Mouse (Mus musculus) stomach, embryonic 16.5 days (tissue): ENCODE measurements around the gene Apoc2. TPM values are rescaled to one million over a fixed set of nuclear protein-coding genes. Genes with fewer than 3 reads are reported as not detected.
A peak's percentile ranks its signal among the peaks of the same experiment; 100 is the strongest.
"Not testable (repeated sequence)": the region's sequence is repeated elsewhere in the genome, so short reads cannot be mapped to it uniquely, and the experiment has no call there.

ENCODE experiments used
- ATAC-seq: fragments of 200-750 bp; cut with Nextera tagmentation; 2 replicates; pipeline ENCODE4 v1.8.0; 2017; ENCODE audit warnings: moderate number of reproducible peaks, moderate TSS enrichment; ENCODE audit not compliant: insufficient read depth, low FRiP score
- H3K27ac ChIP-seq: fragments of 300-500 bp; sonication (generic); 2 replicates; pipeline ENCODE4 v1.5.1; 2014; ENCODE audit warnings: low read length
- H3K27me3 ChIP-seq: fragments of 300-500 bp; sonication (generic); 2 replicates; pipeline ENCODE4 v1.6.1; 2014; ENCODE audit warnings: low read length, control low read depth, mixed read lengths; ENCODE audit not compliant: control insufficient read depth, insufficient read depth
- H3K36me3 ChIP-seq: fragments of 300-500 bp; sonication (generic); 2 replicates; pipeline ENCODE4 v1.6.1; 2014; ENCODE audit warnings: low read length; ENCODE audit not compliant: control insufficient read depth, insufficient read depth
- H3K4me1 ChIP-seq: fragments of 300-500 bp; sonication (generic); 2 replicates; pipeline ENCODE4 v1.6.1; 2014; ENCODE audit warnings: low read length, control low read depth, mixed read lengths; ENCODE audit not compliant: control insufficient read depth, insufficient read depth
- H3K4me2 ChIP-seq: fragments of 300-500 bp; sonication (generic); 2 replicates; pipeline ENCODE4 v1.6.1; 2014; ENCODE audit warnings: low read depth, low read length, mixed read lengths
- H3K4me3 ChIP-seq: fragments of 300-500 bp; sonication (generic); replicated peaks from 2 replicates; pipeline ENCODE4 v1.5.1; 2014; ENCODE audit warnings: mild to moderate bottlenecking, low read length
- H3K9ac ChIP-seq: fragments of 300-500 bp; sonication (generic); 2 replicates; pipeline ENCODE4 v1.6.1; 2014; ENCODE audit warnings: low read length
- H3K9me3 ChIP-seq: fragments of 300-500 bp; sonication (generic); replicated peaks from 2 replicates; pipeline ENCODE4 v1.6.1; 2016; ENCODE audit warnings: low read length, control low read depth; ENCODE audit not compliant: control insufficient read depth
- WGBS: fragments of 180-500 bp; shearing (Covaris S2); extraction: QIAGEN DNeasy Blood & Tissue Kit; methylation state at CpG from one replicate; pipeline ENCODE4 v1.1.7; 2014; 5-methylcytosine and 5-hydroxymethylcytosine counted together
- polyA plus RNA-seq: library from polyadenylated mRNA; unstranded; fragments of >200 nt; fragmentation: Nextera tagmentation; extraction: Ambion mirVana; gene quantifications from 2 replicates; pipeline ENCODE4 v1.2.1, GENCODE M21; 2015

Gene Apoc2
- polyA plus RNA-seq, 1 experiment from 2014 or later: 93.2 TPM

DNA sequence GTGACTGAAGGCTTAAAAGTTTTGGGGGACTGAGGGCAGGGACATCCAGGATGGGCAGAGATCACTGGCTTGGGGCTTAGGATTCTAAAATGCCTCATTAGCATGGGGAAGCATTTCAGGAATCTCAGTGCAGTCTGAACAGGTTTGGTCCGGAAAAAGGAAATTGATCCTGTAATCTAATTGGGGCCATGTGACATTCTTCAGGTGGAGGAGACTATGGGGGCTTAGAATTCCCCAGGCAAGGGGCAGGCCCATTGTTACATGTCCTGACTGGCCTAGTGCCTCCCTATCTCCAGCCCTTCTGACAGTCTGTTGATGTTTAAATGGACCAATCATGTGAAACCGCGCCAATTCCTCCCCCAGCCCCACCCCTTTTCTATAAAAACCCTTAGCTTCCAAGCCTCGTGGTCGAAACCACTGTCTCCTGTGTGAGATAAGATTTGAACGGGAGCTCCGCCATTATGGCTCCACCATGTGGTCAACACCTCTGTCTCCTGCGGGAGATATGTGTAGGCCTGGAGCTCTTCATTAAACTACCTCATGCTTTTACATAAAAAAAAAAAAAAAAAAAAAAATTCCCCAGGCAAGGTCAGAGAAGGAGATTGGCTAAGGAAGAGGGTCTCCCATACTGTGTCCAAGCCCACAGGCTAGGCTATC, 9.3 kb upstream of the Apoc2 start:
- not testable (repeated sequence) for H3K9ac ChIP-seq, H3K9me3 ChIP-seq, H3K4me1 ChIP-seq, H3K27ac ChIP-seq, H3K27me3 ChIP-seq, H3K36me3 ChIP-seq, H3K4me3 ChIP-seq, H3K4me2 ChIP-seq, ATAC-seq
- WGBS: 59% methylated on average over 8 of the region's 8 CpGs

DNA sequence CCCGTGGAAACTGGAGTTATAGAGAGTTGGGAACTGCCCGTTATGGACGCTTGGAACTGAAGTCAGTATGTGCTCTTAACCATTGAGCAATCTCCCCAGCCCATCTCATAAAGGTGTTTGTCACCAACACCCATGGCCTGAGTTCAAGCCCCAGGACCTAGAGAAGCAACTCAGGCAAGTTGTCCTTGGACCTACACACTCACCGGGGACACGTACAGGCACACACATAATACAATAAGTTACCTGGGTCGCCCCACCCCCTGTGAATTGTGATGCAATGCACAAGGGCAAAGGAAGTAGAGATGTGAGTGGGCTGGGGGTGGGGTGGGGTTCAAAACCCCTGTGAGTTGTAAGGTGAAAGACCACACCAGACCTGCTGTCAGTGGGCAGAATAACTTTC, 8.8 kb upstream of the Apoc2 start:
- Histone ChIP-seq H3K9me3 (no peaks in the 10 kb centered on the region), H3K27ac (no peak overlapping the region), H3K27me3 (no peaks in the 10 kb centered on the region), H3K4me2 (no peak overlapping the region), H3K4me1 (no peaks in the 10 kb centered on the region), H3K4me3 (no peak overlapping the region), H3K9ac (no peak overlapping the region), H3K36me3 (no peaks in the 10 kb centered on the region)
- no peak; the same call in 1 of the 2 replicates for ATAC-seq
- WGBS: 77% methylated on average over 6 of the region's 6 CpGs

DNA sequence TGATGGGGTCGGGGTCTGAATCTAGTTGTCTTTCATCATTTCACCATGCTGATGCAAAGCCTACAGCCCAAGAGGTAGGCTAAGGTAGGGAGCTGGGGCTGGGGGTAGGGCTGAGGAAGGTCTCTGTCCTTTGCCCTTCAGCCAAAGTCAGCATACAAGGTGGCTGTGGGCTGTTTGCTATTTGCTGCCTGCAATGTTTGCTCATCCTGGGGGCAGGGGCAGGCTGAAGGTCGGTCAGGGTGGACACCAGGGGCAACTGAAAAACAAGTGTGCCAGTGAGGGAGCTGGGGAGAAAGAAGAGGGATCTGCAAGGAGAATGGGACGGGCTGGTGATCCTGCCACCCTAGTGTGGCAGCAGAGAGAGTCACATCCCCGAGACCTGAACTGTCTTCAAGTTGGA, 7.6 kb upstream of the Apoc2 start:
- ATAC-seq: no peak
- no peak overlapping the region for H3K9ac ChIP-seq
- no peaks in the 10 kb centered on the region for H3K9me3 ChIP-seq
- H3K27me3 ChIP-seq: no peaks in the 10 kb centered on the region
- H3K36me3 ChIP-seq: no peaks in the 10 kb centered on the region
- WGBS: 40% methylated on average over 4 of the region's 4 CpGs
- H3K27ac ChIP-seq: no peak overlapping the region
- no peak overlapping the region for H3K4me2 ChIP-seq
- no peaks in the 10 kb centered on the region for H3K4me1 ChIP-seq
- no peak overlapping the region for H3K4me3 ChIP-seq

DNA sequence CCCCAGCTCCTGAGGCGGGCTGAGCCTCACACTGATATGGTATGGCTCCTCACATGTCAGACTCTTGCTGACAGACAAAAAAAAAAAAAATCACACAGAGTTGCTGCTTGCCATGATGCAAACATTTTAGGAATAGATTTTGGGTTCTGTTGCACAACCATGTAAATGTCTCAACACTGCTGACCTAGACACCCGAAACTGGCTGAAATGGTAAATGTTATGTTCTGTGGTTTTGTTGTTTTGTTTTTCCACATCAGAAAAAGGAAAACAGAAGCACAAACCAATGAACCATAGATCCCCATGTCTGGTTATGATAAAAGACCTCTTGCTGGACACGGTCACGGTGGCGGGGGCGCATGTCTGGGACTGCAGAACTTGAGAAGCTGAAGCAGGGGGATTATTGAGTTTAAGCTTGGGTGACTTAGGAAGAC, 6.0 kb upstream of the Apoc2 start:
- WGBS: 82% methylated on average over 6 of the region's 6 CpGs

DNA sequence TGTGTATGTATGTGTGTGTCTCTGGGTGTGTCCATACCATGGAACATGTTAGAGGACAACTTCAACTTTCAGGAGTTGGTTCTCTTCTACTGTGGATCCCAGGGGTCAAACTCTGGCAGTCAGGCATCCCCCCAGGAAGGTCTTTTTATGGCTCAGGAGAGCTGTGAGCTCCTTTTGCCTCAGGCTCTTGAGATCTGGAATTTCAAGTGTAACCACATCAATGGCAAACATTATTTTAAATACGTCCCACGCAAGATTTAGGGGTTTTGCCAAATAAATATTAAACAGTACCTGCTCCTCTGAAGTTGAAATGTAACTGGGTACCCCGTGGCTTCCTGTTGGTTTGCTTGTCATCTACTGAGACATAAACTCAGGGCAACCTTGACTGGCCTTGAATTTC, 5.2 kb upstream of the Apoc2 start:
- H3K4me3 ChIP-seq: no peak overlapping the region
- no peaks in the 10 kb centered on the region for H3K4me1 ChIP-seq
- no peak overlapping the region for H3K9ac ChIP-seq
- H3K9me3 ChIP-seq: no peaks in the 10 kb centered on the region
- WGBS: 71% methylated on average over 3 of the region's 3 CpGs
- no peaks in the 10 kb centered on the region for H3K36me3 ChIP-seq
- ATAC-seq: no peak
- H3K27ac ChIP-seq: no peak overlapping the region
- H3K27me3 ChIP-seq: no peaks in the 10 kb centered on the region
- H3K4me2 ChIP-seq: no peak overlapping the region

More for the DNA sequence above, 6.0 kb upstream of the Apoc2 start:
- Histone ChIP-seq H3K4me1 (no peaks in the 10 kb centered on the region), H3K27ac (0 out of 2 replicates have a peak overlapping the region, but pooled peaks have one; percentile 6), H3K9ac (no peak overlapping the region), H3K9me3 (no peaks in the 10 kb centered on the region), H3K36me3 (no peaks in the 10 kb centered on the region), H3K27me3 (no peaks in the 10 kb centered on the region), H3K4me3 (no peak overlapping the region), H3K4me2 (no peak overlapping the region)
- ATAC-seq: no peak

DNA sequence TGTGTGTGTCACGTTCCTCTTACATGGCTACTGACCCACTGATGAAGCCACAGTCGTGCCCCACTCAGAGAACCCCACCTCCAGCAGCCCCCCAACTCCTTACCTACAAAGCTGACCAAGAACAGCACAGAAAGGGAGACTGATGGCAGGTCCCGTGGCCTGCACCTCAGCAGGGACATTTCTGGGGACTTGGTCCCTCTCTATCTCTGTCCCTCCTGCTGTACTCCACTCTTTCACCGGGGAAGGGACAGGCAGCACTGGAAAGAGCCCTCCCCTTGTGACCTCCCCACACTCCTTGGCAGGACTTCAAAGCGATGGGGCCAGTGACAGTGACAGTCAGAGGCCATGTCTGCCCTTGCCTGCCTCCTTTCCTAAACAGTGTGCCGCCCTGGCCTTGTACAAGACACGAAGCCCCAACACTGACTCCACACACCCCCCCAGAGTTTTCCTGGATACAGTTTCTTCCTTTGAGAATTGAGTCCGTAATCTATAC, 3.5 kb upstream of the Apoc2 start, which contains the start of the genes Gm44805 and Apoc4:
Gene Gm44805 (minus strand): TSS at position 222 of the 493 bp plus-strand sequence.
Gene Apoc4 (minus strand): TSS at position 278 of the 493 bp plus-strand sequence.
- Histone ChIP-seq H3K27me3 (no peaks in the 10 kb centered on the region), H3K4me1 (no peaks in the 10 kb centered on the region), H3K27ac (no peak within 1 kb of the TSS), H3K4me2 (no peak within 1 kb of the TSS), H3K36me3 (no peaks in the 10 kb centered on the region), H3K9ac (no peak within 1 kb of the TSS), H3K9me3 (no peaks in the 10 kb centered on the region), H3K4me3 (no peak within 1 kb of the TSS)
- no peak for ATAC-seq
- 53% methylated on average over 8 of the region's 8 CpGs for WGBS

DNA sequence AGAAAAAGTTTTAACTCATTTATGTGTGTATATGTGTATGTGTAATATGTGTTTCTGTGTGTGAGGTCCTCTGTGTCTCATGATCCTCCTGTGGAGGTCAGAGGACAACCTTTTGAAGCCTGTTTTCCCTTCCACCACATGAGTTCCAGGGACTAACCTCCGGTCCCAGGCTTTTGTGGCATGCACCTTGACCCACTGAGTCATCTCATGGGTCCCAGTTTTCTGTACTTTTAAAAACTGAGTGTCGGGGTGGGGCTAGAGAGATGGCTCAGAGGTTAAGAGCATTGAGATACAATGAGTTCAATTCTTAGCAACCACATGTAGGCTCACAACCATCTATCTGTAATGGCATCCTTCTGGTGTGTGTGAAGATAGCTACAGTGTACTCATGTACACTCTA, 3.0 kb upstream of the Apoc2 start:
- no peak for ATAC-seq
- H3K27me3 ChIP-seq: no peaks in the 10 kb centered on the region
- no peak overlapping the region for H3K4me2 ChIP-seq
- H3K9me3 ChIP-seq: no peaks in the 10 kb centered on the region
- H3K4me3 ChIP-seq: no peak overlapping the region
- no peak overlapping the region for H3K27ac ChIP-seq
- no peaks in the 10 kb centered on the region for H3K36me3 ChIP-seq
- no peaks in the 10 kb centered on the region for H3K4me1 ChIP-seq
- H3K9ac ChIP-seq: no peak overlapping the region
- 85% methylated on average over 2 of the region's 2 CpGs for WGBS

DNA sequence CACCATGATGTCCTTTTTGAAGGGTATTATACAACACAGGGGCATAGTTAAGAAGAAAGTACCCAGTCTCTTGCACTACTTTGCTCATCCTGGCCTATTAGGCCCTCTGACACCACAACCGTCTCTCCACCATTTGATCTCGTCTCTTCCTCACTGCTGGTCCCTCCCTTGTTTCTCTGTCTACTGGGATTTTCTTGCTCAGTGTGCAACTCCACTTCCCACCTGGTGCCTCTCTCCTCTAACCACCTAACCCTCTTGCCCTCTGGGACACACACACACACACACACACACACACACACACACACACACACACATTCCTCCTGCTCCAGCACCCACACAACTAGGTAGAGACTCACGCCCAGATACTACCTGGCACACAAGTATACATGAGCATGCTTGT, 1.2 kb upstream of the Apoc2 start:
- H3K4me2 ChIP-seq: no peak overlapping the region
- no peak overlapping the region for H3K4me3 ChIP-seq
- H3K27me3 ChIP-seq: no peaks in the 10 kb centered on the region
- H3K27ac ChIP-seq: no peak overlapping the region
- no peaks in the 10 kb centered on the region for H3K4me1 ChIP-seq
- no peaks in the 10 kb centered on the region for H3K36me3 ChIP-seq
- no peaks in the 10 kb centered on the region for H3K9me3 ChIP-seq
- no peak for ATAC-seq
- H3K9ac ChIP-seq: no peak overlapping the region
- WGBS: 87% methylated on average over 3 of the region's 3 CpGs

DNA sequence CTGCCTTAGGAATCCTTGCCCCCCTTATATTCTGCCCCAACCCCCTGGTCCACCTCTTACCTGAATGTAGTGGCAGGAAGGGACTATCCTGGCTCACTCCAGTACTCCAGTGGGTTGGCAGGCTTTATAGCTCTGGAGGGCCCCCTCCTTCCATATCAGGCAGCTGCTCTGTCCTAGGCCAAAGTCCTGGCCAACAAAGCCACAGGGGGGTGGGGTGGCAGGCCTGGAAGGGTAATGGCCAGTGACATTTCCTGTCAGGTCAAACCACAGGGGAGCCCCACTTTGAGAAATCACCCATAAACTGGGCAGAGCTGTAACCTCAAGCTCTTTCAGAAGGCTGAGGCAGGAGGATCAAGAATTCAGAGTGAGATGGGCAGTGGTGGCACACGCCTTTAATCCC, 1.1 kb downstream of the Apoc2 start:
- WGBS: 48% methylated on average over 1 of the region's 1 CpGs
- Histone ChIP-seq H3K4me2 (no peak overlapping the region), H3K9me3 (no peaks in the 10 kb centered on the region), H3K27me3 (no peaks in the 10 kb centered on the region), H3K36me3 (no peaks in the 10 kb centered on the region), H3K27ac (no peak overlapping the region), H3K4me1 (no peaks in the 10 kb centered on the region), H3K9ac (no peak overlapping the region), H3K4me3 (no peak overlapping the region)
- peak; percentile 35; the same call in 1 of the 2 replicates for ATAC-seq
